Mouse (Mus musculus): ENCODE results near the gene Psmg3.

Gene Psmg3

GRCm38 (mm10) chr5:139816445-139816844 is 10.2 kb downstream of the Psmg3 start:
- DNase-seq (ENCODE audit: inconsistent age in 2 of 2, low spot score in 1 of 2): peak in 1 of 2 experiments; percentile 54

DNA sequence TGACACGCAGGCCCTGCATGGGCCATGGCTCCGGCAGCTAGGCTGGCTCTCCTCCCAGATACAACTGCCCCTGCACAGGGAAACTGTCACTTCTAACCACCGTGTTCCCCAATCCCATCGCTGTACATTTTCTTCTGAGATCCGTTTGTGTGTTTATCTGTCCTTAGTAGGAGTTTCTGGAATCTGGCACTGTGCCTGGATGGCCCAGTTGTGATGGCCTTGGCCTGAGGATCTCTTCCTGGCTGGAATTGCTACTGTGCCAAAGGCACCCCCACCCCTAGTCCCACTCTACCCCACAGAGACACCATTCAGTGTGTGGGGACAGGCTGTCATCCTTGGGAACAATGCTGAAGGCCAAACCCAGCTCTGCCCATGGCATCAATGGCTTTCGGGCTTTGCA is 10.7 kb downstream of the Psmg3 start:
- DNase-seq (ENCODE audit: inconsistent age in 2 of 2, low spot score in 1 of 2): peak; percentile 74 to 80

- DNase-seq (ENCODE audit: inconsistent age in 2 of 2, low spot score in 1 of 2): peak in 1 of 2 experiments; percentile 20
These were observed 12.7 kb downstream of the Psmg3 start for GRCm38 (mm10) chr5:139813963-139814381.

GRCm38 (mm10) chr5:139813126-139813490 is 13.6 kb downstream of the Psmg3 start:
- no peak for DNase-seq (ENCODE audit: inconsistent age in 2 of 2, low spot score in 1 of 2)

DNA sequence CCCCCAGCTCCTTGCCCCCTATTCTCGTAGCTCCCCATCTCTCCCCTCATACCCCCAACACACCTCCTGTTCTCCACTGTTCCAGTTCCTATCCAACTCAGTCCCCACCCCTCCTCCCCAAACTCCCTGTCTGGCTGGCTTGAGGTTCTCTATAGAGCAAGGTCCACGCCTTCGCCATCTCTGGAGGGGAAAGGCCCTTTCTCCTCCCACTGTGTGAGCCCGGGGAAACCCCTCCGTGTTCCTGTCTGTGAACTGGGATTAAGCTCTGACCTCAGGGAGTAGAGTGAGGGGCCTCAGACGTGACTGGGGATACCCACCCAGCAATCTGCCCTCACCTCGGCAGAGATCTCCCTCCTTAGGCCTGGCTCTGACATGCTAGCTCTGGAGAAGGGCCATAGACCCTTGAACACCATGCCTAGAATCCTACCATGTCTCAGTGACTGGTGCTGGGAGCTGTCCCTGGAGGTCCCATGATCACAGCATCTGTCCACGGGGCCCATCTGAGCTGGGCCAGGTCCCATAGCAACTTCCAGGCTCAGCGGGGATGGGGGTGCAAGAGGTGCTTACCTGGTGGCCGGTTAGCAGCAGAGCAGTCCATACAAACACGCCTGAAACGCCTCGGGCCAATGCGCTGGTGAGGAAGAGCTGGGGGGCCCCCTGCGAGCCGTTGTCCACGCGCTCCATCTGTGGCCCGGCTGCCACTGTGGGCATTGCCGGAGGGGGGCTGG is 14.1 kb downstream of the Psmg3 start:
- peak in 1 of 2 experiments; percentile 14 for DNase-seq (ENCODE audit: inconsistent age in 2 of 2, low spot score in 1 of 2)

DNA sequence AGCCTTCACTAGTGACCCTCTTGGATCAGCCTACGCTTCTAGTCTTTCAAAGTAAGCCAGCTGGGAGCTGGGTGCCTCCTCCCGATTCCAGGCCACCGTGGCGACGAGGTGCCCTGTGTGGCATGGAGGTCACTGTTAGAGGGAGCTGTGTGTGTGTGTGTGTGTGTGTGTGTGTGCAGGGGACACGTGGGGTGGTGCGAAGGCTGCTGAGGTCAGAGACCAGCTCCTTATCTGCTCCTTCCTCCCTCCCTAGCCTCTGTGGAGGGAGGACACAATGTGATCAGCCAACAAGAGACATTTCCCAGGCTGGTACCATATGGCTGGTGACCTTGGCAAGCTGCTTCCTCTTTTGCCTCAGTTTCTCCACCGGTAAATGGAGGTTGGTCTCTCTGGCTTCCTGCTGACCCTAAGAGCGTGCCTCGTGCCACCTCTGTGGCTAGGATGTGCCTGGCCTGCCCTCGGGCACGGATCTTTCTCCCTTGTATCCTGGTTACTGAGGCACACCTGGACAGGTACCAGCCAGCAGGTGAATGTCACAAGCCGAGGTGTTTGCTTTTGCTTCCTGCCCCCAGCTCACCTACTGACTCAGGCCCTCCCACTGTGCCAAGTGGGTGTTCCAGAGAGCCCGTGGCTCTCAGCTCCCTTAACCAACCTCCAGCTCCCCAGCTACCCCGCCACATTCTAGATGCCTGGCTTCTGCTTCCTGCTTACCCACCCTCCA is 14.8 kb downstream of the Psmg3 start:
- peak in 1 of 2 experiments; percentile 15 for DNase-seq (ENCODE audit: inconsistent age in 2 of 2, low spot score in 1 of 2)

DNA sequence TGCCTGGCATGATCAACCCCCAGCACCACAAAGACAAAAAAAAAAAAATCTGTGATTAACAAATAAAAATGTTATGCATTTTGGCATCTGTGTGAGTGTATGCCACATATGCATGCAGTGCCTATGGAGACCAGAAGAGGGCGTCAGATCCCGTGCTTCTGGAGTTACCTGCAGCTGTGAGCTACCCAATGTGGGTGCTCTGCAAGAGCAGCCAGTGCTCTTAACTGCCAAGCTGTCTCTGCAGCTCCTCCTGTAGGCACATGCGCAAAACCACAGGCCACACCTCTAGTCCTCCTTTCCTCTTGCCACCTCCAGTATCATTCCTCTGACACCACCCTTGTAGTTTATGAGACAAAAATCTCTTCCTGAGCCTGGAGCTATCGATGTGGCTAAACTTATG is 17.3 kb downstream of the Psmg3 start:
- DNase-seq (ENCODE audit: inconsistent age in 2 of 2, low spot score in 1 of 2): no peak

DNA sequence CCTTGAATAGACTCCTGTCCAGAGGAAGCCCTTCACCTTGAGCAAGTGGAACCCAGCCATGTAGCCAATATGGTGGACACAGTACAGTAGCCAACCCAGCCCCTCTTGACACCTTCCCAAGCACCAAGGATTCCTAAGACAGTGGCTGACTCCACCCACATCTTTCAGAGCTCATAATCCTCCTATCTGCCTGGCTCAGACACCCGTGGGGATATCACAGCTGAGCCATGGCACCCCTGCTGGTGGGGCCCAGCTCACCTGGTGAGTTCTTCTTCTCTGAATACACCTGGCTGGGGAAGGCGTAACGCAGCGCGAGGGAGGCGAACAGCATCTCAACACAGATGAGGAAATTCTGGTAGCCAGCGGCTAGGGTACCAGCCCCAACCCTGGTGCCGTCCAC is 20.8 kb downstream of the Psmg3 start:
- DNase-seq (ENCODE audit: inconsistent age in 2 of 2, low spot score in 1 of 2): no peak

GRCm38 (mm10) chr5:139804573-139805111 is 22.0 kb downstream of the Psmg3 start:
- DNase-seq (ENCODE audit: inconsistent age in 2 of 2, low spot score in 1 of 2): no peak

DNA sequence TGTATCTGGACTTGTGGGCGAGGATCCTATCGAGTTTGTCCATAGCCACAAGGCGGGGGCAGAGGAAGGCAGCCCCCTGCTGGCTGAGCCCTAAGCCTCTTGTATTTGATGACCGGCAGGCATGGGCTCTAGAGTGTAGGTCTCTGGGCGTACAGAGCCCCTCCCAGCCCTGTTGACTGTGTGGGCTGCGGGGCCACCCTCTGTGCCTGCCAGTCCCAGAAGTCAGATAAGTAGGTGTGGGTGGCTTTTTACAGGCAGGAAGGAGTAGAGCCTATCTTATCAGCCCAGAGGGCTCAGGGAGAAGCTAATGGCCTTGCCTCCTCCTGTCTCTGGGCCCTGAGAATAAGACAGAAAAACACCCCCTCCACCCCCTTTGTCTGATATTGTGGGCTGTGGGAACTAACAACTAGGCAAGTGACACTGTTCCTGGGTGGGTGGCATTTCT is 22.6 kb downstream of the Psmg3 start:
- no peak for DNase-seq (ENCODE audit: inconsistent age in 2 of 2, low spot score in 1 of 2)

DNA sequence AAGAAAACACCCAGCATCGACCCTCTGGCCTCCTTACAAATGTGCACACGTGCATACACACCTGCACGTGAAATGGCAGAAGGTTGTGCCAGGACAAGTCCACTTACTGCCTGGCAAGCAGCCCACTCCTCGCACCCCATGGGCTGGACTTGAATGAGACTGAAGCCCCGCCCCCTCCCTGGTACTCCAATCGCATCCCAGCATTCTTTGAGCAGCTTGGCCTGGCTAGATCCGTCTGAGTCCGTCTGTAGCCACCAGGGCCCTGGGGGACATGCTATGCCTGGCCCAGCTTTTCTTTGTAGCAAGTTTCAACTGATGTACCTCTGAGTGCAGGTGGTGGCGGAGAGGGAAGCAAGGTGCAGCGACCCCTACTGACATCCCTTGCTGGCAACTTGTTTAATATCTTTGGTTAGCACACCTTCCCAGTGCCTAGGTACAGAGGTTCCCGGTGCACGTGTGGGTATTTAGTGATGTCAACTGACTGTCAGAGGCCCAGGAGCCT is 23.0 kb downstream of the Psmg3 start:
- peak; percentile 54 to 69 for DNase-seq (ENCODE audit: inconsistent age in 2 of 2, low spot score in 1 of 2)

GRCm38 (mm10) chr5:139803165-139803564 is 23.5 kb downstream of the Psmg3 start:
- no peak for DNase-seq (ENCODE audit: inconsistent age in 2 of 2, low spot score in 1 of 2)

DNA sequence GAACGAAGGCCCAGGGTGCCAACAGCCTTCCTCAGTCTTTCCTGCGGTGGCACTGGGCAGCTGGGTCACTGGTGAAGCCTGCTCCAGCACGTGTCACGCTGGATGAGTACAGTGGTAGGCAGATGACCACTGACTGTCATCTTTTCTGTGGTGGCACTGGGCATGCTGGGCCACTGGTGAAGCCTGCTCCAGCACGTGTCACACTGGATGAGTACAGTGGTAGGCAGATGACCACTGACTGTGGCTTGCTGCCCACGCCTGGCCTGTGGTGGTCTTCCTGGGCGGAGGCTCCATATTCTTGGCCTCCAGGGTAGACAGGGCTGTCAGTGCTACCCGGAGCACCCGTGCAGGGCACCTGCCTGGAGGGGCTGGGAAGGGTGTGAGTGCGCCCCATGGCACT is 24.8 kb downstream of the Psmg3 start:
- no peak for DNase-seq (ENCODE audit: inconsistent age in 2 of 2, low spot score in 1 of 2)

- no peak for DNase-seq (ENCODE audit: inconsistent age in 2 of 2, low spot score in 1 of 2)
These were observed 25.5 kb downstream of the Psmg3 start for GRCm38 (mm10) chr5:139801231-139801630.

GRCm38 (mm10) chr5:139799801-139800590 is 26.7 kb downstream of the Psmg3 start:
- no peak for DNase-seq (ENCODE audit: inconsistent age in 2 of 2, low spot score in 1 of 2)

DNA sequence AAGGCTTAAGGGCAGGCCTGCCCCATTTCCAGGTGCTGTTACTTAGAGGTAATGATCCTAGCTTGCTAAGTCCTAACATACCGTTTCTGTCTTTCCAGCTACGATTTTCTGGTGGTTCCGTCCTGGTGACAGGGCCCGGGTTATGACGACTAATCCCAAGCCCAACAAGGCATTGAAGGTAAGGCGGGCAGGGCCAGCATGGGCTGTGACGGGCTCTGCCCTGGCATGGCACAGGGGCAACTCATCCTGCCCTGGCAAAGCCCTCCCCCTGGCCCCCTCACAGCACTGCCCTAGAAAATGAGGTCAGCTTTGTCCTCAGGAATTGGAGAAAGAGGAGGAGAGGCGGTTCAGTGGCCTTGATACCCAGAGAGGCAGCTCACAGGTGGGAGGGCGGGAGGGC is 27.6 kb downstream of the Psmg3 start:
- DNase-seq (ENCODE audit: inconsistent age in 2 of 2, low spot score in 1 of 2): no peak

DNA sequence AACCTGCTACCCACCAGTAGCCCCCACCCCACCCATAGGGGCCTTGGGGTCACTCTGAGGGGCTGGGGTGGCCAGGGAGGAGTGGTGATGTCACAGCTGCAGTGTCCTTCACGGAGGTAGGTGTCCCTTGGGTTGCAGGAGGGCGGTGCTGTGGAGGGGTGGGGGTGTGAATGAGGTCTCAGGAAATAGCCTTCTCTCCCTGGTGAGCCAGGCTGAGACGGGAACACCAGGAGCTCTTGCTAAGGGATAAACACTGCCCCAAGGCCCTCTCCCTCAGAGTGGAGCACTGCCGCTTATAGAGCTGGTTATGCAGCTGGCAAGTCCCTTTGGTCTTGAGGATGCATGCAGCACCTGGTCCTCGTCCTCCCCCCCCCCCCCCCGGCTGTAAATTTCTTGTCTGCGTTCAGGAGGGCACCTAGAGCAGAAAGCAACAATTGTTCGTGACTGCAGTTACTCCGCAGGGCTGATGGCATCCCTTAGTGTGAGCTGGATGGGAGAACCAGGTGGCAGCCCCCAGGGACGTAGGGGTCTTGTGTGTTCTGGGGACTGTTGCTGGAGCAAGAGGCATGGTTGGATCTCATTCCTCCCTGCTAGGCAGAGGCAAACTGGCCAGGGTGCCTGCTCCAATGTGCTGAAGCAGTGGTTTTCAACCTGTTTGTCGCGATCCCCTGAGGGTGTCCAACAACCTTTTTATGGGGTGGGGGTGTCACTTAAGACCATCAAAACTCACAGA is 28.4 kb downstream of the Psmg3 start:
- peak in 1 of 2 experiments; percentile 32 for DNase-seq (ENCODE audit: inconsistent age in 2 of 2, low spot score in 1 of 2)

DNA sequence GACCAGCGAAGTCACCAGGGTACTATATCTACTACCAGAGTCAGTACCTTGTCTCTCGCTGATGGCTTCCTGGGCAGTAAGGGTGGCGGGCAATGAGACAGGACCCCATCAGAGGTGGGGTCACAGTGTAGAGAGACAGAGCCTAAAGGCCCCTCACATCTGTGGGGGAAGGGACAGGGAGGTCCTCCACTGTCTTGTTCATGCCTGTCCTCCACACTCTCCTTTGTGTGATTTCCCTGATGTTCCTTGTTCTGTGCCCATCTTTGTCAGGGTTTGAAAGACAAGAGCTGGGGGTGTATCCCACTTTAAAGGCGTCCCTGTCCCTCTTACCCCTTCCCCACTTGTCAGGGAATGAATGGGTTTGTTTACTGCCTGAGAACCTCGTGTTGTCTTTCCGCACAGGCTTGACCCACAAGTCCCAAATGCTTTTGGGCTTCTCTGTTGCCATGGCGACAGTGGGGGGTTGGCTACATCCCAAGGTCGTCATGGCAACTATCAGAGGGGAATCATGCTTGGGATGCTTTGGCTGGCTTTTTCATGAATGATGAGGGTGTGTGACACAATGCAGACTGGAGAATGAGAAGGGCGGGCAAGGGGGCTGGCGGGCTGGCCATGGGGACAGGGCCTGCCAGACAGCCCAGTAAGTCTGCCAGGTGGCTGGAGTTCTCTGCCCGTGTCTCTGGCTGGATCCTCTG is 29.1 kb downstream of the Psmg3 start:
- peak; percentile 95 to 98 for DNase-seq (ENCODE audit: inconsistent age in 2 of 2, low spot score in 1 of 2)

DNA sequence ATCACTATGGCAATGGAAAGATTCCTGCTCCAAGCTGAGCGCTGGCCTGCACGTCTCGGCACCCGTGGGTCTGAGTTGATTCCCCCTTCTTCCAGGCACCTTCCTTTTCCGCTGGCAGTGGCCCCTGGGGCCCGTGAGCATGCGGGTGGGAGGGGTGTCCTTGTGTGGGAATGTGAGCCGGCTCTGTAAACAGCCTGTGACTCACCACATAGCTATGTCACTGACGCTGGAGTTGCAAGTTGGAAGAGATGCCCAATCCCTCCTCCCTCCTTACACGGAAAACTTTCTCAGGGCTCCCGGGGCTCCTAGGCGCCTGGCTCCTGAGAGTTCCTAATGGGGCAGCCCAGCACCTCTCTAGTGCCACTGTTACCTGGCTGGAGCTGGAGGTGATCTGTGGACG is 29.8 kb downstream of the Psmg3 start:
- DNase-seq (ENCODE audit: inconsistent age in 2 of 2, low spot score in 1 of 2): peak; percentile 94 to 97
